9 mouse cellular contexts compared by ENCODE assay signal in the genomic region with DNA sequence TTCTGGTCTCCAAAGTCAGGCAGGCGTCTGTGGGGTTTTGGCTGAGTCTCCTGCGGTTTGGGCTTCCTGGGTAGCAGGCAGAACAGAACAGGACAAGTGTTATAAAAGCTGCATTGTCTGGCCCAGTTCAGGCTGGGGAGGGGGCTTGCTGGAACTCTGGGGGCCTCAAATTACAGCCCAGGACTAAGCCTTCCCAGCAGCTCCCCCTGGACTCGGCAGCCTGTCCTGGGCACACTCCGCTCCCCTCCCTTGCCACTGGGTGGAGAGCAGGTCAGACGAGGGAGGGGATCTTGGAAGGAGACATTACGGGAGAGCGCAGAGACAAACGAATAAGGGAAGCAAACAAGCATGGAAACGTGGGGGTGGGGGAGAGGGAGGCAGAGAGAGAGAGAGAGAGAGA. TPM values are rescaled to one million over a fixed set of nuclear protein-coding genes. Genes with fewer than 3 reads are reported as not detected.
DNase-seq lines count a peak whose midpoint lies in the region; ATAC-seq and TF ChIP-seq lines count a peak whose summit lies in the region.
"Had no signal": no experiment of that assay in that cellular context is flagged by ENCODE, and none has a peak within 500 bp of the region (broad histone marks: within the 10 kb centered on the region; RNA-seq: fewer than 3 reads in every experiment).

No protein-coding gene starts in this region.

- H3K4me1 ChIP-seq in kidney, embryonic 15.5 days, result peaks cover 49% of the 10 kb centered on the region
- peaks cover 9% of the 10 kb centered on the region for H3K4me1 ChIP-seq in embryonic facial prominence, embryonic 11.5 days (ENCODE audit: control insufficient read depth, insufficient read depth, low read length)
- peaks cover 27% of the 10 kb centered on the region for H3K4me1 ChIP-seq in hindbrain, embryonic 15.5 days (replicated peaks)
- peaks cover 6% of the 10 kb centered on the region; the same call in 1 of the 2 replicates for H3K4me1 ChIP-seq in midbrain, postnatal 0 days (ENCODE audit: insufficient read depth, low read length)

- peak overlapping the region; percentile 95 for H3K4me2 ChIP-seq in kidney, embryonic 15.5 days
- peak overlapping the region; percentile 85 for H3K4me2 ChIP-seq in embryonic facial prominence, embryonic 11.5 days (ENCODE audit: low read depth, low read length)
- H3K4me2 ChIP-seq in hindbrain, embryonic 15.5 days, result peak overlapping the region; percentile 97
- no peak overlapping the region for H3K4me2 ChIP-seq in midbrain, postnatal 0 days (ENCODE audit: low read depth, low read length, poor library complexity, severe bottlenecking)

- 13% methylated on average over 8 of the region's 9 CpGs for WGBS in kidney, embryonic 15.5 days
- WGBS in embryonic facial prominence, embryonic 11.5 days, result 2% methylated on average over 9 of the region's 9 CpGs
- WGBS in hindbrain, embryonic 15.5 days, result 15% methylated on average over 9 of the region's 9 CpGs
- 17% methylated on average over 9 of the region's 9 CpGs for WGBS in midbrain, postnatal 0 days

- TF ChIP-seq CTCF in midbrain, postnatal 0 days (IDR thresholded peaks at IDR 0.05), result no peak

- ATAC-seq in kidney, embryonic 15.5 days (replicated peaks; ENCODE audit: low FRiP score), result no peak
- peak; percentile 55 for ATAC-seq in embryonic facial prominence, embryonic 11.5 days (replicated peaks; ENCODE audit: insufficient number of reproducible peaks, low FRiP score, low TSS enrichment, low read depth)
- ATAC-seq in hindbrain, embryonic 15.5 days (ENCODE audit: low FRiP score, low read depth), result peak; percentile 46; the same call in 1 of the 2 replicates
- ATAC-seq in midbrain, postnatal 0 days (ENCODE audit: low FRiP score), result no peak
- no peak for ATAC-seq in inflammation-experienced regulatory T-cells, adult 6 months

- no peak for DNase-seq in kidney, postnatal 14 days
- peak; percentile 71 for DNase-seq in embryonic facial prominence, embryonic 11.5 days (ENCODE audit: low spot score)
- DNase-seq in midbrain, postnatal 0 days (ENCODE audit: low spot score), result peak; percentile 20
- no peak for DNase-seq in layer of hippocampus, adult 8-10 months (ENCODE audit: low spot score in 2 of 2)
- no peak for DNase-seq in layer of hippocampus, postnatal 25 days (ENCODE audit: extremely low spot score in 1 of 2, low spot score in 1 of 2)

- peak overlapping the region; percentile 81; the same call in 1 of the 2 replicates for H3K27ac ChIP-seq in kidney, embryonic 15.5 days
- H3K27ac ChIP-seq in embryonic facial prominence, embryonic 11.5 days (replicated peaks; ENCODE audit: low read depth, low read length), result peak overlapping the region; percentile 75
- no peak overlapping the region for H3K27ac ChIP-seq in hindbrain, embryonic 15.5 days (replicated peaks)
- no peak overlapping the region for H3K27ac ChIP-seq in midbrain, postnatal 0 days (ENCODE audit: low read depth, low read length)
- H3K27ac ChIP-seq: layer of hippocampus, adult 2 months had no signal

- no peaks in the 10 kb centered on the region for H3K9me3 ChIP-seq in kidney, embryonic 15.5 days (replicated peaks)
- H3K9me3 ChIP-seq in embryonic facial prominence, embryonic 11.5 days (replicated peaks; ENCODE audit: control insufficient read depth, low read length), result no peaks in the 10 kb centered on the region; the same call in 1 of the 2 replicates
- no peaks in the 10 kb centered on the region for H3K9me3 ChIP-seq in hindbrain, embryonic 15.5 days
- no peaks in the 10 kb centered on the region for H3K9me3 ChIP-seq in midbrain, postnatal 0 days (ENCODE audit: low read length)

- H3K9ac ChIP-seq in kidney, embryonic 15.5 days, result peak overlapping the region; percentile 21; the same call in 1 of the 2 replicates
- peak overlapping the region; percentile 87 for H3K9ac ChIP-seq in embryonic facial prominence, embryonic 11.5 days (replicated peaks; ENCODE audit: low read length)
- H3K9ac ChIP-seq in hindbrain, embryonic 15.5 days, result no peak overlapping the region
- H3K9ac ChIP-seq in midbrain, postnatal 0 days (replicated peaks; ENCODE audit: low read length, poor library complexity, severe bottlenecking), result no peak overlapping the region

- peaks cover 17% of the 10 kb centered on the region for H3K36me3 ChIP-seq in kidney, embryonic 15.5 days
- H3K36me3 ChIP-seq in embryonic facial prominence, embryonic 11.5 days (replicated peaks; ENCODE audit: control insufficient read depth, insufficient read depth, low read depth, low read length), result peaks cover 4% of the 10 kb centered on the region; the same call in 1 of the 2 replicates
- H3K36me3 ChIP-seq in hindbrain, embryonic 15.5 days, result no peaks in the 10 kb centered on the region
- H3K36me3 ChIP-seq in midbrain, postnatal 0 days (ENCODE audit: insufficient read depth, low read length), result no peaks in the 10 kb centered on the region

- H3K27me3 ChIP-seq in kidney, embryonic 15.5 days, result peaks cover 46% of the 10 kb centered on the region
- peaks cover 3% of the 10 kb centered on the region for H3K27me3 ChIP-seq in embryonic facial prominence, embryonic 11.5 days (ENCODE audit: control insufficient read depth, insufficient read depth, low read length)
- peaks cover 48% of the 10 kb centered on the region for H3K27me3 ChIP-seq in hindbrain, embryonic 15.5 days
- H3K27me3 ChIP-seq in midbrain, postnatal 0 days (ENCODE audit: insufficient read depth, low read length), result peaks cover 25% of the 10 kb centered on the region

- peak overlapping the region; percentile 76 for H3K4me3 ChIP-seq in kidney, embryonic 15.5 days (replicated peaks)
- peak overlapping the region; percentile 94 for H3K4me3 ChIP-seq in embryonic facial prominence, embryonic 11.5 days (ENCODE audit: low read depth, low read length)
- no peak overlapping the region for H3K4me3 ChIP-seq in hindbrain, embryonic 15.5 days
- no peak overlapping the region for H3K4me3 ChIP-seq in midbrain, postnatal 0 days (ENCODE audit: low read depth, low read length)
- H3K4me3 ChIP-seq: layer of hippocampus, adult 2 months had no signal

RNA-seq across cellular contexts. Expression of gene Mdfi, which starts 3.3 kb away (rescaled TPM):
- polyA plus RNA-seq in kidney, embryonic 15.5 days (2015; fragmentation: Nextera tagmentation; extraction: Ambion mirVana), result 7.7 and 12.6 TPM in 2 replicates
- 75.2 and 95.7 TPM in 2 replicates for polyA plus RNA-seq in embryonic facial prominence, embryonic 11.5 days (2014; fragmentation: Nextera tagmentation; extraction: Ambion mirVana)
- polyA plus RNA-seq in hindbrain, embryonic 15.5 days (2015; fragmentation: Nextera tagmentation; extraction: Ambion mirVana), result 4.0 and 4.2 TPM in 2 replicates
- 19.2 and 21.4 TPM in 2 replicates for total RNA-seq in midbrain, postnatal 0 days (2014; rRNA removed)
- polyA plus RNA-seq in midbrain, postnatal 0 days (2015; fragmentation: Nextera tagmentation; extraction: Ambion mirVana), result 1.3 and 1.6 TPM in 2 replicates
- total RNA-seq in layer of hippocampus, adult 8-10 months (2022), result 1 to 10 TPM in 2 of 4 experiments, under 1 TPM in 2; 0.37 to 2.1 (median 0.91) TPM
- total RNA-seq in layer of hippocampus, postnatal 25 days (2021), result 1 to 10 TPM; 1.4 to 1.5 TPM
- polyA plus RNA-seq in inflammation-experienced regulatory T-cells, adult 6 months (2017; shearing (Covaris generic)), result not detected

Comparison
In these comparisons a context has a peak if more than half of its experiments do, and no peak if none do; other contexts are left out.
1. ATAC-seq: peak in embryonic facial prominence, embryonic 11.5 days (single experiment) and hindbrain, embryonic 15.5 days (single experiment); none in kidney, embryonic 15.5 days (single experiment), midbrain, postnatal 0 days (single experiment) and inflammation-experienced regulatory T-cells, adult 6 months (single experiment).
2. H3K27ac ChIP-seq: peak in kidney, embryonic 15.5 days (single experiment) and embryonic facial prominence, embryonic 11.5 days (single experiment); none in hindbrain, embryonic 15.5 days (single experiment) and midbrain, postnatal 0 days (single experiment).
3. H3K4me3 ChIP-seq: peak in kidney, embryonic 15.5 days (single experiment) and embryonic facial prominence, embryonic 11.5 days (single experiment); none in hindbrain, embryonic 15.5 days (single experiment) and midbrain, postnatal 0 days (single experiment).
4. H3K9ac ChIP-seq: peak in kidney, embryonic 15.5 days (single experiment) and embryonic facial prominence, embryonic 11.5 days (single experiment); none in hindbrain, embryonic 15.5 days (single experiment) and midbrain, postnatal 0 days (single experiment).
5. DNase-seq: peak in embryonic facial prominence, embryonic 11.5 days (single experiment) and midbrain, postnatal 0 days (single experiment); none in kidney, postnatal 14 days (single experiment), layer of hippocampus, adult 8-10 months (0 of 2) and layer of hippocampus, postnatal 25 days (0 of 2).